Mouse (Mus musculus) hindbrain, embryonic 11.5 days (tissue): ENCODE data around the gene Smarca2. TPM values are rescaled to one million over a fixed set of nuclear protein-coding genes. Genes with fewer than 3 reads are reported as not detected.
"Not testable (repeated sequence)": the region's sequence is repeated elsewhere in the genome, so short reads cannot be mapped to it uniquely, and the experiment has no call there.

Source experiments
- ATAC-seq: fragments of 200-750 bp; cut with Nextera tagmentation; 2 replicates; pipeline ENCODE4 v1.8.0; 2017; ENCODE audit warnings: mild to moderate bottlenecking, moderate TSS enrichment, moderate library complexity; ENCODE audit not compliant: low FRiP score
- DNase-seq: peaks from one replicate; pipeline ENCODE4 v3.0.0-alpha.2; 2015; ENCODE audit warnings: low spot score
- H3K27ac ChIP-seq: fragments of 300-500 bp; sonication (generic); 2 replicates; pipeline ENCODE4 v1.5.1; 2014; ENCODE audit warnings: mild to moderate bottlenecking, low read depth, low read length
- H3K27me3 ChIP-seq: fragments of 300-500 bp; sonication (generic); 2 replicates; pipeline ENCODE4 v1.6.1; 2014; ENCODE audit warnings: mild to moderate bottlenecking, low read length, moderate library complexity, mixed read lengths; ENCODE audit not compliant: control insufficient read depth, insufficient read depth
- H3K36me3 ChIP-seq: fragments of 300-500 bp; sonication (generic); 2 replicates; pipeline ENCODE4 v1.6.1; 2014; ENCODE audit warnings: mild to moderate bottlenecking, low read length, moderate library complexity, mixed read lengths; ENCODE audit not compliant: control insufficient read depth, insufficient read depth
- H3K4me1 ChIP-seq: fragments of 300-500 bp; sonication (generic); replicated peaks from 2 replicates; pipeline ENCODE4 v1.6.1; 2014; ENCODE audit warnings: low read length, mixed read lengths; ENCODE audit not compliant: control insufficient read depth, insufficient read depth
- H3K4me2 ChIP-seq: fragments of 300-500 bp; sonication (generic); replicated peaks from 2 replicates; pipeline ENCODE4 v1.6.1; 2014; ENCODE audit warnings: mild to moderate bottlenecking, low read depth, low read length
- H3K4me3 ChIP-seq: fragments of 300-500 bp; sonication (generic); 2 replicates; pipeline ENCODE4 v1.5.1; 2014; ENCODE audit warnings: low read depth, low read length
- H3K9ac ChIP-seq: fragments of 300-500 bp; sonication (generic); 2 replicates; pipeline ENCODE4 v1.6.1; 2014; ENCODE audit warnings: low read depth, low read length
- H3K9me3 ChIP-seq: fragments of 300-500 bp; sonication (generic); 2 replicates; pipeline ENCODE4 v1.6.1; 2016; ENCODE audit warnings: low read length; ENCODE audit not compliant: control insufficient read depth
- WGBS: fragments of 180-500 bp; shearing (Covaris S2); extraction: QIAGEN DNeasy Blood & Tissue Kit; methylation state at CpG from one replicate; pipeline ENCODE4 v1.1.7; 2014; 5-methylcytosine and 5-hydroxymethylcytosine counted together
- polyA plus RNA-seq: library from polyadenylated mRNA; unstranded; fragments of >200 nt; fragmentation: Nextera tagmentation; extraction: Ambion mirVana; gene quantifications from 2 replicates; pipeline ENCODE4 v1.2.1, GENCODE M21; 2014

The Smarca2 gene
- polyA plus RNA-seq, 1 experiment from 2014 or later: 41.8 TPM

DNA sequence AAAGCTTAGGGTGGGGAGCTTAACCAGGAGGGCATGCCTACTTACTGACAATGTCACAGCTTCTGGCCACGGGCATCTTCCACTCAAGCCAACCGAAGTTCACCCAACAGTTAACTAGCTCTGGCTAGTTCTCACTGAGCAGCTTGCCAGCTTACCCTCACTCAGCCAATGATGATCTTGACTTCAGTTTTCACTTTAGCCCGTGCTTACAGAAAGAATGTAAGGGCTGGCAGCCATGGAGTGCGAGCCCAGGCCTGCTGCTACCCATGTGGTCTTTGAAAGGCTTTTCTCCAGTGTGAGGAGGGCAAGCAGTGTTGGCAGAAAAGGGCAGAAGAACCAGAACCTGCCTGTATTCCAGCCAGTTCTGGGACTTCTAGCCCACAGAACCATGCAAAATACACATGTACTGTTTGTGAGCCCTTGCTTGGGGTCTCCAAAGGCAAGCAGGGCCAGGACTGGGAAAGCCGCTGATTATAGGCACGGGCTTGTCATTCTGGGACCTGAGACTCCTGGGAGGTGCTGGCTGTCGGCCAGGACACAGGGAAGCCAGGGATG, 128.8 kb downstream of the Smarca2 start:
- H3K27ac ChIP-seq: no peak overlapping the region

DNA sequence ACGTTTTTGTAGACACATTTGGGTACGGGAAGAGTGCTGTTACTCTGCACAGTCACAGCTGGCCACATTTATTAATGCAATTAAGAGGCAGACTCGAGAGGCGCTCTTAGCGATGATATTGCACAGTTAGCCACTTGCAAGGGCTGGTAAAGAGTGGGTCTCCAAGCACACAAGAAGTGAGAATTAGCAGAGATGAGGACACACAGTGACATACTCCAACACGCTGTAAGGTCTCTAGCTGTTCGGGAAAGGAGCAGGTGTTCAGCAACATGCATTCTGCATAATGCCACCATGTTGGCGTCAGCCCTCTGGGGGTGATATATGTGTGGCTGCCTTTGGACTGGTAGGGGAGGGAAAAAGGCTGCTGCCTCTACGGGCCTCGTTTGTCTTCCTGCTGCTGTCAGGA, 129.9 kb downstream of the Smarca2 start:
- no peaks in the 10 kb centered on the region for H3K27me3 ChIP-seq
- WGBS: 77% methylated on average over 10 of the region's 10 CpGs
- no peak overlapping the region; the same call in 1 of the 2 replicates for H3K27ac ChIP-seq
- no peaks in the 10 kb centered on the region for H3K36me3 ChIP-seq
- no peaks in the 10 kb centered on the region for H3K4me1 ChIP-seq
- no peak overlapping the region for H3K4me3 ChIP-seq
- no peak overlapping the region for H3K9ac ChIP-seq
- H3K4me2 ChIP-seq: no peak overlapping the region
- H3K9me3 ChIP-seq: no peaks in the 10 kb centered on the region
- DNase-seq (no peak), ATAC-seq (no peak)

More for the DNA sequence above, 128.8 kb downstream of the Smarca2 start:
- Histone ChIP-seq H3K4me1 (no peaks in the 10 kb centered on the region), H3K27me3 (no peaks in the 10 kb centered on the region), H3K4me3 (no peak overlapping the region), H3K36me3 (no peaks in the 10 kb centered on the region), H3K9me3 (no peaks in the 10 kb centered on the region), H3K9ac (0 out of 2 replicates have a peak overlapping the region, but pooled peaks have one; percentile 7), H3K4me2 (no peak overlapping the region)
- 68% methylated on average over 7 of the region's 7 CpGs for WGBS
- DNase-seq: no peak
- ATAC-seq: no peak

DNA sequence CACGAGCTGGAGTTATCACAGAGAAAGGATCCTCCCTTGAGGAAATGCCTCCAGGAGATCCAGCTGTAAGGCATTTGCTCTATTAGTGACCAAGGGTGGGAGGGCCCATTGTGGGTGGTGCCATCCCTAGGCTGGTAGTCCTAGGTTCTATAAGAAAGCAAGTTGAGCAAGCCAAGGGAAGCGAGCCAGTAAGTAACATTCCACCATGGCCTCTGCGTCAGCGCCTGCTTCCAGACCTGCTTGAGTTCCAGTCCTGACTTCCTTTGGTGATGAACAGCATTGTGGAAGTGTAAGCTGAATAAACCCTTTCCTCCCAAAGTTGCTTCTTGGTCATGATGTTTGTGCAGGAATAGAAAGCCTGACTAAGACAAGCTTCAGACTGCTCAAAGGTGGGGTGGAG, 140.2 kb downstream of the Smarca2 start:
- not testable (repeated sequence) for H3K36me3 ChIP-seq, DNase-seq, ATAC-seq, H3K27me3 ChIP-seq, H3K4me3 ChIP-seq, H3K4me1 ChIP-seq, H3K27ac ChIP-seq, H3K9me3 ChIP-seq, H3K4me2 ChIP-seq, H3K9ac ChIP-seq
- 88% methylated on average over 4 of the region's 4 CpGs for WGBS

DNA sequence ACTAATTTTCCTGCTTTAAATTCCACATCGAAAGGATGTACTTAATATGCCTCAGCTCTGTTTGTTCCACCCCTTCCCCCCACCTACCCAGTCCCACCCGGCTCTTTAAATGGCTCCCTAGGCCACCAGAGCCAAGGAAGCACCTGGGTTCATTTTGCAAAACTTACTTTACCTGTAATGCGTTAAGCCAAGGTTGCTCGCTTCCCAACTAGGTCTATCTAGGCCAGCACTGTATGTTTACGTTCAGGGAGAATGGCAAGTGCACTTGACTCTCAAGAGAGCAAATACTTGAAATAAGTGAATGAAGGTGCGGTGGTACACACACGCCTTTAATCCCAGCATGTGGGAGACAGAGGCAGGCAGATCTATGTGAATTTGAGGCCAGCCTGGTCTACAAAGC, 140.7 kb downstream of the Smarca2 start:
- ATAC-seq (no peak), DNase-seq (no peak)

DNA sequence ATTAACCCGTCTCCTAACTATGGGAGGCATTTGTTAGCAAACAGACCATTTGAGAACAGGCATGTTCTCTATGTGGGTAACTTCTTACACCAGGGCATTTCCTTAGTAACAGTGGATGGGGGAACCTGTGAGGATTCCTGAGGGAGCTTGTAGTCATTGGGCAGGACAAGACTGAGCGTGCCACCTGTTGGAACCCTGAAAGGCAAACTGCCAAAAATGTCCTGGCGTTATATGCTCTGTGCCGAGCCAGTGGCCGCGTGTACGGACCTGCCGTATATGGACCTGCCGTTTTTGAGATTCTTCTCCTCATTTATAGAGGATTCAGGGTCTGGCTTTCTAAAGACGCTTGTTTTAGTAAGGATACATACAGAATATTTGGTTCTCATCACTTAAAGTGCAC, 141.4 kb downstream of the Smarca2 start:
- no peaks in the 10 kb centered on the region for H3K36me3 ChIP-seq
- H3K27me3 ChIP-seq: no peaks in the 10 kb centered on the region
- WGBS: 90% methylated on average over 10 of the region's 10 CpGs
- no peak overlapping the region for H3K9ac ChIP-seq
- no peak for ATAC-seq
- no peak for DNase-seq
- H3K4me2 ChIP-seq: no peak overlapping the region
- H3K27ac ChIP-seq: no peak overlapping the region; the same call in 1 of the 2 replicates
- H3K9me3 ChIP-seq: no peaks in the 10 kb centered on the region
- H3K4me1 ChIP-seq: 0 out of 2 replicates have a peak, but pooled peaks cover 2% of the 10 kb centered on the region
- H3K4me3 ChIP-seq: no peak overlapping the region

More for the DNA sequence above, 140.7 kb downstream of the Smarca2 start:
- Histone ChIP-seq H3K4me2 (no peak overlapping the region), H3K9me3 (no peaks in the 10 kb centered on the region), H3K27ac (no peak overlapping the region), H3K27me3 (no peaks in the 10 kb centered on the region), H3K4me1 (0 out of 2 replicates have a peak, but pooled peaks cover 2% of the 10 kb centered on the region), H3K4me3 (no peak overlapping the region), H3K36me3 (no peaks in the 10 kb centered on the region), H3K9ac (no peak overlapping the region)
- WGBS: 93% methylated on average over 7 of the region's 7 CpGs

DNA sequence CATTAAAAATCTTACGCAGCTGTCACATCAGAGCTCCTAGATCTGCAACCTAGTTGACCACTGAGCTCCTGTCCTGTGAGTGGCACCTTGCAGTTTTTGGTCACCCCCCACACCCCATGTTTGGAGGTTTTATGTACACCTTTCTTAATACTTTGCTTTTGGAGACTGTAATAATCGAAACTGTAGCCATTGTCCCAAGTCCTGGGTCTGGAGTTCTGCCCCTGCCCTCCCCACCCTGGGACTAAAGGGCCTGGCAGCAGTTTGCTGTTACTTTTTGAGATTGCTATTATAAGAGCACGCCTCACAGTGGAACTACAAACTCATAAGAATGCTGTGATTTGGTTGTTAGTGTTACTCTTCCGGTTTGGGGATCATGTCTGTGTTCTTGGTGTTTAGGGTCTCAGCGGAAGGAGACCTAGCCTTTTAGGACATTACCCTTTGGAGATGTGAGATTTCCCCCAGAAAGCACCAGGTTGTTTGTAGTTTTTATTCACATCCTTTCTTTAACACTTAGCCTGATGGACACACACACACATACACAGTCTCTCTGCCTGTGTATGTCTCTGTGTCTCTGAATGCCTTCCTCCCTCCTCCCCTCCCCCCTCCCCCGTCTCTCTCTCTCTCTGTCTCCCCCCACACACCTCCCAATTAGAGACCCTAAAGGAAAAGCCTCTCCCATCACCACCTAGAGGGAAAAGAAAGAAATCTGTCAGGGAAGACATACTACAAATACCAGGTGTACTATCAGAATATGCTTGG, 142.0 kb downstream of the Smarca2 start:
- 53% methylated on average over 6 of the region's 6 CpGs for WGBS
- H3K9me3 ChIP-seq: no peaks in the 10 kb centered on the region
- ATAC-seq: peak; percentile 62
- peak overlapping the region; percentile 57 for H3K4me2 ChIP-seq
- H3K9ac ChIP-seq: peak overlapping the region; percentile 75
- H3K27me3 ChIP-seq: no peaks in the 10 kb centered on the region
- peak overlapping the region; percentile 41 for H3K4me3 ChIP-seq
- 0 out of 2 replicates have a peak, but pooled peaks cover 2% of the 10 kb centered on the region for H3K4me1 ChIP-seq
- H3K36me3 ChIP-seq: no peaks in the 10 kb centered on the region
- peak; percentile 46 for DNase-seq
- peak overlapping the region; percentile 98 for H3K27ac ChIP-seq

DNA sequence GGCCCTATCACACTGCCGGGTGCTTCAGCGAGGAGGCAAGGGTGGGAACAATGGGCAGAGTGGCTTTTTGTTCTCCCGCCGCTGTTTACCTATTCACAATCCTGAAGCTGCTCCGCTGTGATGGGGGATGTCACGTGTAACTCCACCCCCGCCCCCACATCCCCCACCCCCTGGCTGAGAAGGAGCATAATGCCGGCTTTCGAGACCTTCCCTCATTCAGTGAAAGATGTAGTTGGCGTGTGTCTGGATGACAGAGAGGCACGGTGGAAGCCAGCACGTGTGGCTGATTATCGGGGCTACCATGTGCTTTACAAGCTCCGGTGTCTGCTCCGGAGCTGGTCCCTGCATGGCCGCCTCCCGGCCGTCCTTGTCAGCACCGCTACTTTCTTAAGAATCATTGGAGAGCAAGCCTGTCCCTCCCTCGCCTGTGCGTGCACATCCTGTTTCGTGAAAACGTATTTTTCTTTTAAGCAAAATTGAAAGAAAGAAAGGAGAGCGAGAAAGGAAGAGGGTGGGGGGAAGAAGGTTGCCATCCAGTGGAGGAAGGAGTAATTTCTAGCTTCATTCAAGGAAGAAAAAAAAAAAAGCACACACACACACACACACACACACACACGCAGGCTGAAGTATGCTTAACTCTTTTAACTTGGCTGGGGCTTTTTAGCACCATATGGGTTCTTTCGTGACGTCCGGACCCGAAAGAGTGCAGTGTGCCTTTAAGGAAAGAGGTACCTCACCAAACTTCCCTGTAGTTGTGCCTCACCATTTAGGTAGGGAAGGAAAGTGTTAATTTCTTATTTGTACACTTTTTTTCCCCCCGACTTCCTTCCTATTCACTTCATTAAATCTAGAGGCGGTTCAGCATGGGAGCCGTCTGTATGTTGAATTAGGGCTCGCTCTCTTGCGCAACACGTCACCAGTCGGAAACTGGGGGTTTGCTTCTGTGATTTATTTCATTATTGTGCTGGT, 143.0 kb downstream of the Smarca2 start:
- peak overlapping the region; percentile 75 for H3K9ac ChIP-seq
- ATAC-seq: peak; percentile 94
- H3K36me3 ChIP-seq: no peaks in the 10 kb centered on the region
- no peaks in the 10 kb centered on the region for H3K9me3 ChIP-seq
- peak overlapping the region; percentile 98 for H3K27ac ChIP-seq
- H3K4me1 ChIP-seq: 0 out of 2 replicates have a peak, but pooled peaks cover 2% of the 10 kb centered on the region
- H3K27me3 ChIP-seq: no peaks in the 10 kb centered on the region
- WGBS: 0% methylated on average over 36 of the region's 36 CpGs
- peak; percentile 81 for DNase-seq
- peak overlapping the region; percentile 57 for H3K4me2 ChIP-seq
- peak overlapping the region; percentile 41 for H3K4me3 ChIP-seq

DNA sequence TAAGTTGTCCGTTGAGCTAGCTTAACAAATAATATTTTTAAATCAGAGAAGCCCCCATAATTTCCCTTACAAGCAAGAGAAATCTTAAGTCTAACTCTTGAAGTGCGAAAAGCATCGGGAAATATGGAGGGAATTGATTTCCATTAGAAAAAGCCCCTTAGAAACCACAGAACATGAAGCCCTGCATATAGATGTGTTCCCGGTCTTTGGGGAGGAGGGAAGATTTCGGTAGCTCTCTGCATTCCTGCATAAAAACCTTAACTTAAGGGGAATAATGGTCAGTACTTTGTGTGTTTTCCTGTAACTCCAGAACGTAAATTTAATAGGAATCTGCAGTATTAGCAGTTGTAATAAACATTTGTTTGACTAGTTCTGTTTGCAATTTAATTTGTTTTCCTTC, 143.8 kb downstream of the Smarca2 start:
- peak; percentile 47 for DNase-seq
- Histone ChIP-seq H3K36me3 (no peaks in the 10 kb centered on the region), H3K4me2 (peak overlapping the region; percentile 57), H3K4me3 (peak overlapping the region; percentile 41), H3K9ac (peak overlapping the region; percentile 75), H3K27me3 (no peaks in the 10 kb centered on the region), H3K27ac (peak overlapping the region; percentile 98), H3K9me3 (no peaks in the 10 kb centered on the region), H3K4me1 (0 out of 2 replicates have a peak, but pooled peaks cover 2% of the 10 kb centered on the region)
- ATAC-seq: no peak
- WGBS: under 1% methylated on average over 6 of the region's 6 CpGs
